Mouse (Mus musculus) Muller cell, postnatal 12 days (primary cell): Measurements from ENCODE around the gene Gm1043.
A peak's percentile ranks its signal among the peaks of the same experiment; 100 is the strongest.

ENCODE experiments used
- DNase-seq: peaks from one replicate; pipeline ENCODE4 v3.0.0-alpha.2; 2015; ENCODE audit errors: inconsistent ontology term

Gm1043 gene

GRCm38 (mm10) chr5:37109280-37109849 lies 24.2 kb downstream of the Gm1043 start:
- DNase-seq, result peak; percentile 59

- DNase-seq, result no peak
Measured at GRCm38 (mm10) chr5:37112389-37112788, 27.2 kb downstream of the Gm1043 start.

- DNase-seq, result no peak
Measured at GRCm38 (mm10) chr5:37117126-37117525, 32.0 kb downstream of the Gm1043 start.

- peak; percentile 7 for DNase-seq
Measured at GRCm38 (mm10) chr5:37118242-37118641, 33.1 kb downstream of the Gm1043 start.

- no peak for DNase-seq
Measured at GRCm38 (mm10) chr5:37121186-37121680, 36.1 kb downstream of the Gm1043 start.

GRCm38 (mm10) chr5:37131841-37132240 lies 46.7 kb downstream of the Gm1043 start:
- DNase-seq, result peak; percentile 31

- DNase-seq, result no peak
Measured at GRCm38 (mm10) chr5:37141745-37142144, 56.6 kb downstream of the Gm1043 start.

GRCm38 (mm10) chr5:37147536-37147935 lies 62.4 kb downstream of the Gm1043 start:
- DNase-seq, result peak; percentile 18

GRCm38 (mm10) chr5:37150650-37151049 lies 65.5 kb downstream of the Gm1043 start:
- DNase-seq, result no peak

- DNase-seq, result no peak
Measured at GRCm38 (mm10) chr5:37154472-37154871, 69.3 kb downstream of the Gm1043 start.

GRCm38 (mm10) chr5:37158408-37158807 lies 73.2 kb downstream of the Gm1043 start:
- DNase-seq, result no peak

GRCm38 (mm10) chr5:37162871-37163781 lies 78.0 kb downstream of the Gm1043 start:
- DNase-seq, result peak; percentile 57

- no peak for DNase-seq
Measured at GRCm38 (mm10) chr5:37176466-37176865, 91.3 kb downstream of the Gm1043 start.

- DNase-seq, result no peak
Measured at GRCm38 (mm10) chr5:37177061-37177460, 91.9 kb downstream of the Gm1043 start.

- DNase-seq, result no peak
Measured at GRCm38 (mm10) chr5:37178811-37179210, 93.6 kb downstream of the Gm1043 start.

GRCm38 (mm10) chr5:37179872-37180271 lies 94.7 kb downstream of the Gm1043 start:
- DNase-seq, result no peak

GRCm38 (mm10) chr5:37180624-37181023 lies 95.5 kb downstream of the Gm1043 start:
- no peak for DNase-seq

GRCm38 (mm10) chr5:37184605-37185004 lies 99.4 kb downstream of the Gm1043 start:
- no peak for DNase-seq

GRCm38 (mm10) chr5:37190378-37190777 lies 105.2 kb downstream of the Gm1043 start:
- DNase-seq, result no peak

GRCm38 (mm10) chr5:37196196-37196595 lies 111.0 kb downstream of the Gm1043 start:
- no peak for DNase-seq

GRCm38 (mm10) chr5:37196666-37197250 lies 111.6 kb downstream of the Gm1043 start:
- no peak for DNase-seq

- no peak for DNase-seq
Measured at GRCm38 (mm10) chr5:37197423-37197822, 112.3 kb downstream of the Gm1043 start.
